Mouse (Mus musculus) liver, embryonic 12.5 days (tissue): ENCODE measurements around the gene Hspa1b. TPM values are rescaled to one million over a fixed set of nuclear protein-coding genes. Genes with fewer than 3 reads are reported as not detected.
"Not testable (repeated sequence)": the region's sequence is repeated elsewhere in the genome, so short reads cannot be mapped to it uniquely, and the experiment has no call there.

ENCODE experiments used
- ATAC-seq: fragments of 200-750 bp; cut with Nextera tagmentation; 2 replicates; pipeline ENCODE4 v1.8.0; 2017; ENCODE audit warnings: moderate number of reproducible peaks, mild to moderate bottlenecking, moderate library complexity
- H3K27ac ChIP-seq: fragments of 300-500 bp; sonication (generic); 2 replicates; pipeline ENCODE4 v1.5.1; 2016; ENCODE audit warnings: mild to moderate bottlenecking
- H3K27me3 ChIP-seq: fragments of 300-500 bp; sonication (generic); replicated peaks from 2 replicates; pipeline ENCODE4 v1.6.1; 2016; ENCODE audit warnings: mild to moderate bottlenecking, moderate library complexity
- H3K36me3 ChIP-seq: fragments of 300-500 bp; sonication (generic); 2 replicates; pipeline ENCODE4 v1.6.1; 2016; ENCODE audit warnings: mild to moderate bottlenecking, moderate library complexity
- H3K4me1 ChIP-seq: fragments of 300-500 bp; sonication (generic); 2 replicates; pipeline ENCODE4 v1.6.1; 2016
- H3K4me2 ChIP-seq: fragments of 300-500 bp; sonication (generic); 2 replicates; pipeline ENCODE4 v1.6.1; 2016; ENCODE audit warnings: mild to moderate bottlenecking, moderate library complexity
- H3K4me3 ChIP-seq: fragments of 300-500 bp; sonication (generic); 2 replicates; pipeline ENCODE4 v1.5.1; 2016; ENCODE audit warnings: mild to moderate bottlenecking, moderate library complexity
- H3K9ac ChIP-seq: fragments of 300-500 bp; sonication (generic); 2 replicates; pipeline ENCODE4 v1.6.1; 2016; ENCODE audit warnings: mild to moderate bottlenecking, moderate library complexity
- H3K9me3 ChIP-seq: fragments of 300-500 bp; sonication (generic); replicated peaks from 2 replicates; pipeline ENCODE4 v1.6.1; 2016; ENCODE audit warnings: mild to moderate bottlenecking, moderate library complexity
- WGBS: fragments of 180-500 bp; shearing (Covaris S2); methylation state at CpG from one replicate; pipeline ENCODE4 v1.1.7; 2016; ENCODE audit not compliant: insufficient replicate concordance; 5-methylcytosine and 5-hydroxymethylcytosine counted together
- polyA plus RNA-seq: library from polyadenylated mRNA; unstranded; fragments of >200 nt; fragmentation: Nextera tagmentation; extraction: Ambion mirVana; gene quantifications from 2 replicates; pipeline ENCODE4 v1.2.1, GENCODE M21; 2016

The Hspa1b gene
- polyA plus RNA-seq, 1 experiment from 2014 or later: 0.21 TPM

DNA sequence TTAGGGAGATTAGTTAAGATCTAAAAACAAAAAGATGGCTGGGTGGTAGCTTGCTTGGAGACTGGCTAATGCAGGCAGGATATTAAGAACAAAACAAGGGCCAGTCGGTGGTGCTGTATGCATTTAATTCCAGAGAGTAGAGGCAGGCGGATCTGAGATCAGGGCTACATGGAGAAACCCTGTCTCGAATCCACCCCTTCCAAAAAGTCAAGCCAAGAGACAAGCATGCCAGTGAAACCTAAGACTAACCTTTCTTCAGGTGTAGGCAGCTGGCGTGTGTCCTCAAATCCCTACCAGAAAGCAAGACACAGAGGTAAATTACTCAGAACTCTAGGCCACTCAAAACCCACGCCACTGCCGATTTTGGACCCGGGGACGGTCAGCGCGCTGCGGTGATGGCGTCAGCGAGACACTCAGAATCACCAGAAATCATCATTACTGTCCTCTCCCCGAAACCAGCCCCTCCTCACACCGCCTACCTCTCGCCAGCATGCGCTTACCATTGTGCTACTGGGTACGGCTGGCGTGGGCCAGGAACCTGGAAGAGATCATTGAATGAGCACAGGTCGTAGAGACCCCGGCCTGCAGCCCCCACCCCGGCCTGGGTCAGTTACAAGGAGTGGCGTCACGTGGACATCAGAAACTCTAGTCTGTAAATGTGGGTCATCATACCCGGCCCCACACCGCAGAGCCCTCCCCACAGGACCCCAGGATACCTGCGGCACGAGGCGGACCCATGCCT lies 7.2 kb downstream of the Hspa1b start:
- Histone ChIP-seq H3K9me3 (no peaks in the 10 kb centered on the region), H3K36me3 (peaks cover 25% of the 10 kb centered on the region), H3K4me2 (peak overlapping the region; percentile 88), H3K9ac (peak overlapping the region; percentile 97), H3K27ac (peak overlapping the region; percentile 94), H3K4me3 (peak overlapping the region; percentile 83), H3K27me3 (peaks cover 21% of the 10 kb centered on the region), H3K4me1 (peaks cover 31% of the 10 kb centered on the region)
- ATAC-seq: peak; percentile 19
- WGBS: under 1% methylated on average over 29 of the region's 29 CpGs

- H3K27me3 ChIP-seq: peaks cover 14% of the 10 kb centered on the region
- peaks cover 31% of the 10 kb centered on the region for H3K4me1 ChIP-seq
- no peak for ATAC-seq
- H3K36me3 ChIP-seq: peaks cover 25% of the 10 kb centered on the region
- 18% methylated on average over 10 of the region's 10 CpGs for WGBS
- peak overlapping the region; percentile 88 for H3K4me2 ChIP-seq
- no peaks in the 10 kb centered on the region for H3K9me3 ChIP-seq
- H3K4me3 ChIP-seq: peak overlapping the region; percentile 83
- peak overlapping the region; percentile 94 for H3K27ac ChIP-seq
- peak overlapping the region; percentile 97 for H3K9ac ChIP-seq
Observed at GRCm38 (mm10) chr17:34950514-34951455, 8.3 kb downstream of the Hspa1b start.

DNA sequence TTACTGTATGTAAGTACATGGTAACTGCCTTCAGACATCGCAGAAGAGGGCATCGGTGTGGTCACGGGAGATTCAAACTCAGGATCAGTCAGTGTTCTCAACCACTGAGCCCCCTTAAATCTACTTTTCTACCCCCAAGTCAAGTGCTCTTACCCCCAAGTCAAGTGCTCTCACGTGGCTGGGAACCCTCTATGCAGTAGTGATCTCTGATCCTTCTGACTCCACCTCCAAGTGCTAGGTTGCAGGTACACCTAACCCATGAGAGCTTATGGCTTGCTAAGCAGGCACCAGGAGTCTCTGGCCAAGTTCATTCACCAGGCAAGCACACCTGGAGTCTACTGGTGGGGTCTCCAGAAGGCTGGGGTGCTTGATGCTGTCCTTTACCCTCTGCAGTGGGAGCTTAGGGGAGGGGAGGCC lies 9.5 kb downstream of the Hspa1b start:
- Histone ChIP-seq H3K27me3 (peaks cover 2% of the 10 kb centered on the region; the same call in 1 of the 2 replicates), H3K4me2 (peak overlapping the region; percentile 88; the same call in 1 of the 2 replicates), H3K36me3 (peaks cover 25% of the 10 kb centered on the region), H3K4me3 (0 out of 2 replicates have a peak overlapping the region, but pooled peaks have one; percentile 83), H3K4me1 (peaks cover 31% of the 10 kb centered on the region), H3K9ac (peak overlapping the region; percentile 36), H3K27ac (peak overlapping the region; percentile 94), H3K9me3 (no peaks in the 10 kb centered on the region)
- ATAC-seq: peak; percentile 54
- WGBS: 14% methylated on average over 4 of the region's 4 CpGs

DNA sequence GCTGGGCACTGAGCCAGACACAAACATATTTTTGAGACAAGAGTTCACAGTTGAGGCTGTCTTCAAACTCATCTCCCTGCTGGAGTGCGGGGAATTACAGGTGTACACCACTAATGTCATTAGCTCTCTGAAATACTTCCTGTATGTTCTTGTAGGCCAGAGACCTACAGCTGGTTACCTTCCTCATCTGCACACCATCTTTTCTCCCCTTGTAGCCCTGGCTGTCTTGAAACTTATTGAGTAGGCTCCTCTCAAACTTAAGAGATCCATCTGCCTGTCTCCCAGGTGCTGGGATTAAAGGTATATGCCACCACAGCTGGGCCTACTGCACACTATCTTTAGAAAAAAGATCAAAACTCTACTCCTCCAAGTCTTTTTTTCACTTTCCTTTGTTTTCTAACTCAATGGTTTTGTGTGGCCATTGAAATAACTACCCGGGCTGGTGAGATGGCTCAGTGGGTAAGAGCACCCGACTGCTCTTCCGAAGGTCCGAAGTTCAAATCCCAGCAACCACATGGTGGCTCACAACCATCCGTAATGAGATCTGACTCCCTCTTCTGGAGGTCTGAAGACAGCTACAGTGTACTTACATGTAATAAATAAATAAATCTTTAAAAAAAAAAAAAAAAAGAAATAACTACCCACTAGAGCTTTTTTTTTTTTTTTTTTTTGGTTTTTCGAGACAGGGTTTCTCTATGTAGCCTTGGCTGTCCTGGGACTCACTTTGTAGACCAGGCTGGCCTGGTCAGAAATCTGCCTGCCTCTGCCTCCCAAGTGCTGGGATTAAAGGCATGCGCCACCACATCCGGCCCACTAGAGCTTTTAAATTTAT lies 10.1 kb downstream of the Hspa1b start:
- H3K27ac ChIP-seq: peak overlapping the region; percentile 94
- not testable (repeated sequence) for ATAC-seq, H3K4me2 ChIP-seq, H3K27me3 ChIP-seq, H3K9ac ChIP-seq, H3K4me3 ChIP-seq, H3K9me3 ChIP-seq
- 41% methylated on average over 9 of the region's 9 CpGs for WGBS
- peaks cover 25% of the 10 kb centered on the region for H3K36me3 ChIP-seq
- H3K4me1 ChIP-seq: peaks cover 31% of the 10 kb centered on the region

- no peak overlapping the region for H3K4me3 ChIP-seq
- H3K4me2 ChIP-seq: no peak overlapping the region
- ATAC-seq: no peak
- H3K9ac ChIP-seq: no peak overlapping the region
- no peaks in the 10 kb centered on the region for H3K9me3 ChIP-seq
- peaks cover 25% of the 10 kb centered on the region for H3K4me1 ChIP-seq
- H3K27ac ChIP-seq: no peak overlapping the region
- H3K36me3 ChIP-seq: peaks cover 25% of the 10 kb centered on the region
- no peaks in the 10 kb centered on the region for H3K27me3 ChIP-seq
- WGBS: 29% methylated on average over 8 of the region's 8 CpGs
Observed at GRCm38 (mm10) chr17:34947606-34948005, 11.4 kb downstream of the Hspa1b start.

- no peak overlapping the region for H3K4me2 ChIP-seq
- peaks cover 31% of the 10 kb centered on the region for H3K4me1 ChIP-seq
- H3K36me3 ChIP-seq: peaks cover 24% of the 10 kb centered on the region
- no peak for ATAC-seq
- H3K27me3 ChIP-seq: no peaks in the 10 kb centered on the region
- no peak overlapping the region for H3K9ac ChIP-seq
- no peak overlapping the region for H3K4me3 ChIP-seq
- no peak overlapping the region for H3K27ac ChIP-seq
- 73% methylated on average over 5 of the region's 5 CpGs for WGBS
- H3K9me3 ChIP-seq: no peaks in the 10 kb centered on the region
Observed at GRCm38 (mm10) chr17:34946486-34947140, 12.4 kb downstream of the Hspa1b start.

GRCm38 (mm10) chr17:34944362-34944761 lies 14.7 kb downstream of the Hspa1b start:
- H3K36me3 ChIP-seq: peaks cover 1% of the 10 kb centered on the region
- H3K4me2 ChIP-seq: no peak overlapping the region
- H3K4me3 ChIP-seq: no peak overlapping the region
- H3K27ac ChIP-seq: no peak overlapping the region
- no peak for ATAC-seq
- no peaks in the 10 kb centered on the region for H3K9me3 ChIP-seq
- no peak overlapping the region for H3K9ac ChIP-seq
- no peaks in the 10 kb centered on the region for H3K27me3 ChIP-seq
- peaks cover 19% of the 10 kb centered on the region for H3K4me1 ChIP-seq

- no peak overlapping the region for H3K9ac ChIP-seq
- no peaks in the 10 kb centered on the region for H3K27me3 ChIP-seq
- WGBS: 77% methylated on average over 4 of the region's 4 CpGs
- no peak overlapping the region for H3K27ac ChIP-seq
- no peak overlapping the region for H3K4me2 ChIP-seq
- H3K4me3 ChIP-seq: no peak overlapping the region
- no peaks in the 10 kb centered on the region for H3K36me3 ChIP-seq
- no peaks in the 10 kb centered on the region for H3K9me3 ChIP-seq
- no peak for ATAC-seq
- peaks cover 19% of the 10 kb centered on the region for H3K4me1 ChIP-seq
Observed at GRCm38 (mm10) chr17:34943128-34943815, 15.8 kb downstream of the Hspa1b start.

DNA sequence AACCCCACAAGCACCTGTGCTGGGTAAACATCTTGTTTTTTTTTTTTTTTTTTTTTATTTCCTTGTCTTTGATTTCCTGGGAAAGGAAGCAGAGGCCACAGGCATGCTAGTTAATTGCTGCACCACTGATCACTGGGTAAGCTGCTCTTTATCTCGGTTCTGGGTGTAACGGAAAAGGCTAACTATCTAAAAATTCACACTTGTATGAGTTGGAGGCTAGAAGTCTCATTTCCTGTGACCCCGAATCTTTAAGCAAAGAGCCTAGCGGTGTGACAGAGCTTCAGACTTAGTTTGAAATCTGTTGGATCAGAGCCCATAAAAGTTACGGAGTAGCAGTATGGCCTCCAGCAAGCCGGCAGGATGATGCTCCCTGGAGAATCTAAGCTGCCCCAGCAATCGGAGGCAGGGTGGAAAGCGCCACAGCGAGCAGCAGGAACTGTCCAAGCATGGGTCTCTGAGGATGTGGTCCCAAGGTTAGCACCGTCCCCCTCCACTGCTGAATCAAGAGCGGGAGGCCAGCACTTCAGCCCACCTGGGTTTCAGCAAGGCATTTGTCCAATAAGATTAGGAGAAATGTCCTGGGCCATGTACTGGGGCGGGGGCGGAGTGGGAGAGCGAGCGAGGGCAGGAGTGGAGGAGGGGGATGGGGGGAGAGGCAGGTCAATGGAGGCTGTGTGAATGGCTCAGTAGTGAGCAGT lies 17.5 kb downstream of the Hspa1b start:
- peak; percentile 50; the same call in 1 of the 2 replicates for ATAC-seq
- H3K4me1 ChIP-seq: peaks cover 19% of the 10 kb centered on the region
- 16% methylated on average over 15 of the region's 15 CpGs for WGBS
- H3K36me3 ChIP-seq: no peaks in the 10 kb centered on the region
- no peaks in the 10 kb centered on the region for H3K27me3 ChIP-seq
- peak overlapping the region; percentile 74 for H3K27ac ChIP-seq
- H3K9ac ChIP-seq: peak overlapping the region; percentile 60
- no peaks in the 10 kb centered on the region for H3K9me3 ChIP-seq
- H3K4me2 ChIP-seq: peak overlapping the region; percentile 71
- H3K4me3 ChIP-seq: peak overlapping the region; percentile 32

DNA sequence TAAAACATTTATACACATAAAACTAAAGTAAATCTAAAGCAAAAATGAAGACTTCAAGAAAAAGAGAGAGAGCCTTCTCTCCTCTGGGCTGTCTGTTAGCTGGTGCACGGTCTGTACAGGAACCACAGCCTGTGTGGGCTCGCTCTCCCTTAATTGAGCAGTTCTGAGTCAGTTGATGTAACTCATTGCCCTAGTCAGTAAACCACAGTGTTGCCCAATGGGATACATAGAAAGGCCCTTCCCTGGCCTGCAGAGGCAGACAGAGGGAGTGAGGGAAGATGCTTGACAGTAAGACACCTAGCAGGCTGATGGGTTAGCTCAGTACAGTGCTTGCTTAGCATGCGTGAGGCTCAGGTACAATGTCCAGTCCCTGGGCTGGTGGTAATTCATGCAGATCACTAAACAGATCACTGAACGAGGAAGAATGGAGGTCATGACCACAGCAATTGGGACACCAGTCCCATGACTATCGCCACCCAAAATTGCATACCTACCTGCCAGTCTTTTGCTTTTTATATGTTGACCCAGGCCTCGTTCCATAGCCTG lies 21.0 kb downstream of the Hspa1b start:
- peaks cover 18% of the 10 kb centered on the region; the same call in 1 of the 2 replicates for H3K36me3 ChIP-seq
- H3K9me3 ChIP-seq: no peaks in the 10 kb centered on the region
- no peak overlapping the region for H3K4me2 ChIP-seq
- H3K9ac ChIP-seq: no peak overlapping the region
- H3K4me1 ChIP-seq: peaks cover 35% of the 10 kb centered on the region
- H3K27me3 ChIP-seq: no peaks in the 10 kb centered on the region
- 71% methylated on average over 6 of the region's 6 CpGs for WGBS
- ATAC-seq: no peak
- H3K27ac ChIP-seq: no peak overlapping the region
- no peak overlapping the region for H3K4me3 ChIP-seq
